Mouse (Mus musculus): Measurements from ENCODE around the gene Kdm6a. TPM values are rescaled to one million over a fixed set of nuclear protein-coding genes. Genes with fewer than 3 reads are reported as not detected.

The Kdm6a gene
- 13.9 and 18.1 TPM in 2 replicates for polyA plus RNA-seq (2015; fragmentation: Nextera tagmentation; extraction: Ambion mirVana)

GRCm38 (mm10) chrX:18162192-18162857 lies at the start of gene Kdm6a:
Gene Kdm6a (plus strand): TSS chrX:18162575.

GRCm38 (mm10) chrX:18145557-18145956 lies 16.8 kb upstream of the Kdm6a start, which contains the start of gene Dusp21:
Gene Dusp21 (plus strand): TSS chrX:18145857.

Other genes with a start within 250 kb of the Kdm6a start
- gene Dusp21, start 16.7 kb upstream of the Kdm6a start, polyA plus RNA-seq (2015; fragmentation: Nextera tagmentation; extraction: Ambion mirVana), result not detected in 2 replicates